Mouse (Mus musculus) ES-E14 (cell line): ENCODE measurements around the gene Ing3.

Experiments used
- CHD2 ChIP-seq: IDR thresholded peaks from 2 replicates; pipeline ENCODE4 v1.6.1; 2014; ENCODE audit warnings: mild to moderate bottlenecking, low read depth, low read length, inconsistent platforms
- HCFC1 ChIP-seq: IDR thresholded peaks from 2 replicates; pipeline ENCODE4 v1.6.1; 2012; ENCODE audit warnings: low read length, inconsistent platforms, borderline replicate concordance; ENCODE audit not compliant: insufficient read depth
- MAFK ChIP-seq: IDR thresholded peaks from 2 replicates; pipeline ENCODE4 v1.6.1; 2014; ENCODE audit warnings: mild to moderate bottlenecking, low read depth, low read length, inconsistent platforms; ENCODE audit not compliant: insufficient read depth
- ZNF384 ChIP-seq: IDR thresholded peaks from 2 replicates; pipeline ENCODE4 v1.6.1; 2012; ENCODE audit warnings: low read depth, low read length, inconsistent platforms

DNA sequence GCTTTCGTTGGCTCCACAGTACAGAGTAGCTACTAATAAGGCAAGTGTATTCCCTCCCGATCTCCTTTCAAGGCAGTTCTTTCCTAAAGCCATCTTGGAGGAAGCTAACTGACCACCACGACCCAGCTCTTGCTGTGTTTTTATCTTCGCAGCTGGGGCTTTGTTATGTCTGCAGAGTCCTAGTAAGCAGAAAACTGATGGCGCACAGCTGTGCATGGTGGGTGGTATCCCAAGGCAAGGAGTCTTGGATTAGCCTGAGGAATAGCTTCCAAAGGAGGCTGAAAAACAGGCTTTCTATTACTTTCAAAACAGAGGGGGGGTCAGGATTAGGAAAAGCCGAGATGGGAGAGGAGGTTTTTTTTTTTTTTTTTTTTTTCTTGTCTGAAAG lies 53.8 kb downstream of the Ing3 start:
- peak; percentile 76 for TF ChIP-seq ZNF384
- TF ChIP-seq MAFK = no peak
- TF ChIP-seq CHD2 = no peak
- TF ChIP-seq HCFC1 = no peak
